Mouse (Mus musculus) thymus, postnatal 25 days (tissue): ENCODE measurements around the gene Ablim1.

Experiments used
- DNase-seq: peaks from one replicate; pipeline ENCODE4 v3.0.0; 2022

The Ablim1 gene

GRCm38 (mm10) chr19:57314346-57315012 lies at the start of gene Ablim1:
Gene Ablim1, minus strand, starts transcription at chr19:57314919.
- no peak for DNase-seq

GRCm38 (mm10) chr19:57363538-57363937 lies 48.8 kb upstream of the Ablim1 start:
- DNase-seq: no peak

DNA sequence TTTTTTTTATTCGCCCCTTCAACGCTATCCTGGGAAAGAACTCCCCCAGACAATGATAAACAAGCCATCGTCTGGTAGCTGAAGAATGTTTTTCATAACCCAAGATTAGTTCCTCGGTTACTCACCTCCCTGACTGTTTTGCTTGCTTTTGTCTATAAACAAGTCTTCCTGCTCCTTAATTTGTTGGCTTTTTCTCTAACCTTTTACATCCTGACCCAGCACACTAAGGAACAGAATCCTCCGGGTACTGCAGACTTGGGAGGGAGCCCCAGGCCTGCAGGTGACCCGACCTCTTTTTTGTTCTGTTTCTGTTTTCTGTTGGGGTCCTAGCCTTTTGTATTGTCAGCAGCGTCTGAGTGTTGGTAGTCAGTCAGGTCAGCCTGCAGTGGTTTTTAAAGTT lies 48.4 kb upstream of the Ablim1 start:
- no peak for DNase-seq

GRCm38 (mm10) chr19:57362586-57362985 lies 47.9 kb upstream of the Ablim1 start:
- DNase-seq: no peak

DNA sequence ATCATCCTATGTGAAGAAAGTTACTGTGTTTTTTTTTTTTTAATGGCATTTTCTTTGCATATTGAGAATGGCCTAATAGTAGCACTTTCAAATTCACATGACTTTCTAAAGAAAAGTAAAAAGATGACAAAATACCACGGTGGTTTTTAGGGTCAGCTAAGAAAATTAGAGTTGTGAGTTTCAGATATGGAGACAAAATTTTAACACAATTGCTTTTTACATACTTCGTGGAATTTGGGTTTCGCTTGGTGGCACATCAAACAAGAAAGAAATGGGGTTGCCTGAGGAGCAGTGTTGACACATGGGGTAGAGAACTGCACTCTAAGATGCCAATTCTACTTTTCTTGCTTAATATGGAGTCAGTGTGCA lies 47.2 kb upstream of the Ablim1 start:
- no peak for DNase-seq

DNA sequence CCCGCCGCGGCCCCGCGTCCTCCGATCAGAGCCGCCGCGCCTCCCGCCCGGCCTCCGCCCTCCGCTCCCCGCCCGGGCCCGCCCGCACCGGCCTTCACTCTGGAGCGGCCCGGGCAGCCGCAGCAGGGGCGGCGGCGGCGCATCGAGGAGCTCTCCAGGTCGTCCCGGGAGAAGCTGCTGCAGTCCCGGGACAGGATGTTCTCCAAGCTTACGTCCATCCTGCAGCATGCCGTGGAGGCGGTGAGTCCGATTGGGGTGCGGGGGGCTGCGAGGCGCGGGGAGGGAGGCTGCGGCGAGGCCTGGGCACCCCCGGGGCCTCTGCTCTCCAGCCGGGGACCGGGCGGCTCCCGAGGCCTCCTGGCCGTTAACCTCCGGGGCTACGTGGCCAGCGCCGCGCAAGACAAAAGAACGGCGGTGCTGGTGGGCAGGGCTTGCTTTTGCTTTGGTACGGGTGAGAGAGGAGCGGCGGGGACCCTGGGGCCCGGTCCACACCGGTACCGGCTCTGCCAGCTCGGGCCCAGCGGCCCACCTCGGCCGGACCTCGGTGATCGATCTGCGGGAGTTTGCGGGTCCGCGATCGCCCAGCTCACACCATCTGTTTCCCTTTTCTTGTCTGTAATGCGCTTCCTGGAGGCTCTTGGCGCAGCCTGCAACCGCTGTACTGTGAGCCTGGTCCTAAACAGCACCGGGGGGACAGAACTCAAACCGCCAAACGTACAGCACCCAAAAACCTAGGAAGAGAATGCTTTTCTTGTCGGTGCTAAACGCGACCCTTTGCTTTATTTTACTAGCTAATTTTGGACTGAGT lies 46.6 kb upstream of the Ablim1 start:
- DNase-seq: peak; percentile 60

DNA sequence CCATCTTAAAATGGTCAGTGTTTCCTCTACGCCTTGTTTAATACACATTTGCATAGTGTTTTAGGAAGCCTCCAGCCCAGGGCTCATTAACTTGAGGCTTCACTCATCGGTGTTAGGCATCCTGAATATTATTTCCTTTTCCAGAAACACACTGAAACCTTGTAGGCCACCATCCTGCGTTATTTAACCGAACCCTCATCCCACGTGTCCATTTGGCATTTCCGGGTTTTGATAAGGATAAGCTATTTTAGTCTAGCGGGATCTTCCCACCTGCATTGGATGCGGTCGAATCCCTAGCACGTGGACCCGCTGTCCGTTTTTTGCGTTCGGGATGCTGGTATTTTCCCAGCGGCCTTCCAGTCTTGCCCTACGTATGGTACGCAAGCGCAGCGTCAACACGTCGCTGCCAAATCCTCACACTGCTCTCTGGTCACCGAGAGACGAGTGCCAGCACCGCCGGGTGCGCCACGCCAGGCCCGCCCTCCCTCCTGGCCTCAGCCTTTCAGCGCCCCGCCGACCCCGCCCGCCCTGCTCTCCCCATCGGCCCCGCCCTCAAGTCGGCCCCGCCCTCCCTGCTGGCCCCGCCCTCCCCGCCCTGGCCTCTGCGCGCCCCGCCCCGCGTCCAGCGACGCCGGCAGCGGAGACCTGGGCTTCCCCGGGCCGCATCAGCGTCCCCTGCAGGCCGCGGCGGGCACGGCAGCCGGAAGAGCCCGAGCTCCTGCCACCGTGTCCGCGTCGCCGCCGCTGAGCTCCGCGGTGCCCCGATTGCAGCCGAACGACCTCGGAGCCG lies 45.8 kb upstream of the Ablim1 start, which contains the start of gene Fam160b1:
Gene Fam160b1 (plus strand): TSS at position 340 of the 790 bp plus-strand sequence.
- peak; percentile 96 for DNase-seq

DNA sequence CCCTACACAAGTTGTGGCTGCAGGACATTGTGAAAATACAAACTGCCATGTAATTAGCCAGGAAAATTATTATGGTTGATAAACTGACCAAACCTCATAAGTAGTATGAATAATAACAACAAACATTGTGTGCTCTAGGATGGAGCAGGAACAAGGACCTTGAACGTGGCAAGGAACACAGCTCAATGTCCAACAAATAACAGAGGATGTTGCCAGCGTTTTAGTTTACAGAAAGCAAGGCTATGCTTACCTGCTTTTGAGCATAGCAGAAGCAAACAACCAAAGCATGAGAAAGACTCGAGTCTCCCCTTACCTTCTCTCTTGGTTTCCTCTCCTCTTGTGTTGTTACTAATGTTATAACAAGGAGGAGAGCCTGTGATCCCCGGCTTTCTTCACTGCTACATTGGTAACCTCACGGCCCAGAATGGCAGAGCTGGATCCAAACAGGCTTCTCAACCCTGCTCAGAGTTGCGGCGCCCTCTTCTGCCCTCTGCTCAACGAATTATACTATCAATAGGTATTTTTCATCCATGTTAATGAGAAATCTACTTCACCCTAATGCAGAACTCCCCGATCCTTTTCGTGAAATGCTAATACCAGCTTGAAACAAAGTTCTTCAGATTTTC lies 45.1 kb upstream of the Ablim1 start:
- DNase-seq: peak; percentile 67

DNA sequence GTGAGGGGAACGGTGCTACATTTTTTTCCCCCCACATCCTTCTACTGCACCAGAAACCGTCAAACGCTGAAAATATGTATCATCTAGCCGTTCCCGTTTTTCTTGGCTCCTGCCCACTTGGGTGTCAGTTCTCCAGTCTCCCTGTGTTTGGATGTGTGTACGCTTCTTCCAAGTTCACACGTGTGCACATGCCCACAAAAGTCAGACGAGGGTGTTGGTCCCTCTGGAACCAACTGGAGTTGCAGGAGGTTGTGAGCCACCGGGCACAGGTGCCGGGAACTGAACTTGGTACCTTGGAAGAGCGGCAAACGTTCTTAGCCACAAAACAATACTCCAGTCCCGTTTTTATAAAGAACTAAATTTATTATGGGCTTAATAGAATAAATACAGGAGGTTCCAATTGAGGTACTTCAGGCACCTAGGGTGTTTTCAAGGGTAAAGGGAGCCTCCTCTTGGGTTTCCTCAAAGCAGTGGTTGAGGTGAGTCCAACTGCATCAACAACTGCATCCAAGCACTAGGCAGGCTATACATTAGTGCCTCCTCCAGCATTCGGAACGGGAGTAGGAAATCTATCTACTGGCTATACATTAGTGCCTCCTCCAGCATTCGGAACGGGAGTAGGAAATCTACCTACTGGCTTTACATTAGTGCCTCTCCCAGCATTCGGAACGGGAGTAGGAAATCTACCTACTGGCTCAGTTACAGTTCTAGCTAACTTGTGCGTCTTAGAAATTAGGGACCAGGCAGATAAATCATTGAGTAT lies 44.3 kb upstream of the Ablim1 start:
- no peak for DNase-seq

GRCm38 (mm10) chr19:57358322-57358721 lies 43.6 kb upstream of the Ablim1 start:
- peak; percentile 87 for DNase-seq

DNA sequence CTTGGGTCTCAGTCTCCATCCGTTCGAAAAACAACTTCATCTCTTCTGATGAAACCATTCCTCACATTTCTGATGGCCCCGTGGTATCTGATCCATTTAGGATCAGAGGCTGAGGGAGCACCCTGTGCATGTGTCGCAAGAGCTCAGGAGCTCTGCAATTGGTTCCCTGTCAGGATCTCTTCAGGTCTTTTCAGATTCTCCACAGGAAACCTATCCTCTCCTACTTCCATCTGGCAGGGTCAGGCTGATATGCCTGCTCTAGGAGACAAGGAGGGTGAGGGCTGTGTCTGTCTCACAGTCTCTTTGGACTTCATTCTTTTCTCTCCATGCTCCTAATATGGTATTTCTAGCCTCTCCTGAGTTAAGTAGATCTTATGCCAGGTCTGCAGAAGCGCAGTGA lies 43.1 kb upstream of the Ablim1 start:
- DNase-seq: no peak

DNA sequence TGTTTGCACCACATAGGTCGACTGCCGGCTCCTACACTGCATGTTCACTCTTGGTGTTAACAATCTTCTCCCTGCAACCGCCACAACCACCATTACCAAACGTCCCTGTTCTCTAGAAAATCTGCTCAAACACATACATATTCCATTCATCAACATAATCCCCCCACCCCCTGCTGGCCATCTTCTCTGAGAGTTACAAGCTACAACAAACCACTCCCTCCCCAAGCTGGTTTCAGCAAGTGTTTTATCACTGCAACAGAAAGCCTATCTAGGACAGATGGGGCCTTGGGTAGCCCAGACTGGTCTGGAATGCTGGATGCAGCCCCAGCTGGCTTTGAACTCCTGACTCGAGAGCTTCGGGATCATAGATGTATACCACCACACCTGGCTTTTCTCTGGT lies 42.5 kb upstream of the Ablim1 start:
- no peak for DNase-seq

DNA sequence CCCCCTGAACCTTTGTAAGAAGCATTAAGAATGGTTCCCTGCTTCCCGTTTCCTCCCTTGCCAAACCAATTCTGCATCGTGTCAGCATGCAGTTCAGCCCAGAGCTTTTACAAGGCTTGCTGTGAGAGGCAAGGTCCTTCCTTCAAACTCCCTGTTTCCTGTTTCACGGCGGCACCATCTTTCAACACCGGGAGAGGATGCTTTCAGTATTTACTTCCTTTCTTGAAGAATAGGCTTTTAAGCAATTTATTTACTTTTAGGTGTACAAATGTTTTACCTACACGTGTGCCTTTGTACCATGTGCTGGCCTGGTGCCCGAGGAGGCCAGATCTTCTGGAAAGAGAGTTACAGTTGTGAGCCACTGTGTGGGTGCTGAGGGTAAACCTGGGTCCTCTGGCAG lies 41.6 kb upstream of the Ablim1 start:
- peak; percentile 67 for DNase-seq

DNA sequence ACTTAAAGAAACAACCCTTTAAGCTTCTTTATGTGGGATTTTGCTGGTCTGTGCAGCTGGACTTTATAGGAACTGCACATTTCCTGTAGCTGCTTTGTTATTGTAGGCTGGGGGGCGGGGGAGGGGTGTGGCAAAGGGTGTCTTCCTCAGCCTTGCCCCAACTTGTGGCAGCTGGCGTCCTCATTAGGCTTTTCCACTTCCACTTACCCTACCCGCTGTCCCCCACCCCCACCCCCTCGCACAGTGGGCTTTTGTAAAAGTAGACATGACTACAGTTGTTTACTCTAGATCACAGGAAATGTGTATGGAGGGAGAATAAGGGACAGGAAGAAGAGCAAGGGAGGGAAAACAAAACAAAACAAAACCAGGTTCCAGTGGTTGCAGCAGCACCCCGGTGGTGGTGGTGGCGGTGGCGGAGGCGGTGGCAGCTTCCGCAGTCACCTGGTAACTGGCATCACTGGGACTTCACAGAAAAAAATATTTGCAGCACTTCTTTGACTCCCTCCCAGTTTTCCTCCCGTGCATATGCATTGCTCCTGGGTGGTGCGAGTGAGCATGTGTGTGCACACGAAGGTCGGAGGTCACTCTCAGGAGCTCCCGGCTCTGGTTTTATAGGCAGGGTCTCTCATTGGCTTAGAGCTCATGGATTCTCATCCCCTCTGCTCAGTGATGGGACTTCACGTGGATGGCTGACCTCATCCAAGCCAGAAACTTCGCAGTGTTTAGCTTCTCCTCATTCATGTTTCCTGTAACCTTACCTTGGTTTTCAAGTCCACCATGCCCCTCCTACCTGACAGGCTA lies 40.9 kb upstream of the Ablim1 start:
- DNase-seq: peak; percentile 84

GRCm38 (mm10) chr19:57354715-57355114 lies 40.0 kb upstream of the Ablim1 start:
- no peak for DNase-seq

GRCm38 (mm10) chr19:57354050-57354449 lies 39.3 kb upstream of the Ablim1 start:
- DNase-seq: no peak

- no peak for DNase-seq
Measured at GRCm38 (mm10) chr19:57353228-57353627, 38.5 kb upstream of the Ablim1 start.

GRCm38 (mm10) chr19:57352337-57352935 lies 37.7 kb upstream of the Ablim1 start:
- DNase-seq: no peak

DNA sequence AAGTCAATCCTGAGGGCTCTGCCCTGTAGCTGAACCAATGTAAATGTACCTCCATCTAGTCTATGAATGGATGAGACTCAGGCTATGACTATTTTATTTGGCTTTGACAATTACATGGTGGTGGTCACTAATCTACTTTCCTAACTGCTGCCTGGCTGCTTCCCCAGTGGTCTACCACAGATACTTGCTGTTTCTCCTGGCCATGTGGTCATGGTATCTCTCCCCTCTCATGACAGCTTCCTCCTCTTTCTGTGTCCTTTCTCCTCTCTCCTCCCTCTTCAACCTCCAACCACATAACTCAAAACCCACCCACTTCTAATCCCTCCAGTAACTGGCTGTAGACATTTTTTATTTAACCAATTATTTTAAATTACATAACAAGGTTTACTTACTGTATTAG lies 34.4 kb upstream of the Ablim1 start:
- DNase-seq: no peak

GRCm38 (mm10) chr19:57344678-57345077 lies 30.0 kb upstream of the Ablim1 start:
- DNase-seq: no peak

- peak; percentile 51 for DNase-seq
Measured at GRCm38 (mm10) chr19:57343860-57344259, 29.1 kb upstream of the Ablim1 start.
